Mouse (Mus musculus) cerebellum, postnatal 4 days (tissue): Measurements from ENCODE around the gene Sys1.

ENCODE experiments used
- DNase-seq, 2 experiments: peaks; one replicate each; pipeline ENCODE4 v3.0.0; 2022; ENCODE audit warnings: low spot score in 2 of 2, mixed read lengths in 1 of 2

Sys1 gene

DNA sequence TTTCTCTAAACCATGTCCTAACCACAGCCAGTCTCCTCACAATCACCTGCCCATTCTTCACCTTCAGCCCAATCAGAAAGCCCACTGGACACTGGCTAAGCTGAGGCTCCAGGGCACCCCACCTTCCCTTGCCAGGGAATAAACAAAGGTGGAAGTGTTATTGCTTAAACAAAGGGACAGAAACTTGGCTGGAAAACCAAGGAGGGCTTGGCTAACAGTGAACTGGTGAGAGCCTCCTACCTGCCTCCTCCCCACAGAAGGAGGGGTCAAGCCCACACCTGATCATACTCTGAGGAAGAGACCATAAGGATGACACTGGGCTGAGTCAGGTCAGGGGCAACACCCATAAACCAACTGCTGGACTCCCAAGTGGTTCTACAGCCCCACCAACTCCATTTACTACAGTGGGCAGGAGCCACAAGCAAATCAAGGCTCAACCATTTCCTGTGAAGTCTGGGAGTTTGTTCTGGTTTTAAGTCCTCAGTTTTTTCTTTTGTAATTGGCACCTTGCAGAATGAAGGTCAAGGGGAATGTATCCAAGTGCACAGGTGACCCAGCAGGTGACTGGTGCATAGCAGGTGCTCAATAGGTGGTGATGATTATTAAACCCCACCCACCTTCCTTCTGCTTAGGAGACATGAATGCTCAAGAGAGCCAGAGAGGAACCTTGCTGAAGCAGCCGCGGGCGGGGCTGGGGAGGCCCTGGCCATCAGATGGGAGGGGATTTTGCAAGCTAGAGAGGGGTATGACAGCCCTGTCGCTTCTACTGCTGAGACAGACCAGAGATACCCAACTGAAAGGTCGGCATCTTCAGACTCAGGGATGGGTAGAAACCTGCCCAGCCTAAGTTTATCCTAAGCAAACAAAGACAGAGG lies 21.3 kb upstream of the Sys1 start:
- DNase-seq: no peak

DNA sequence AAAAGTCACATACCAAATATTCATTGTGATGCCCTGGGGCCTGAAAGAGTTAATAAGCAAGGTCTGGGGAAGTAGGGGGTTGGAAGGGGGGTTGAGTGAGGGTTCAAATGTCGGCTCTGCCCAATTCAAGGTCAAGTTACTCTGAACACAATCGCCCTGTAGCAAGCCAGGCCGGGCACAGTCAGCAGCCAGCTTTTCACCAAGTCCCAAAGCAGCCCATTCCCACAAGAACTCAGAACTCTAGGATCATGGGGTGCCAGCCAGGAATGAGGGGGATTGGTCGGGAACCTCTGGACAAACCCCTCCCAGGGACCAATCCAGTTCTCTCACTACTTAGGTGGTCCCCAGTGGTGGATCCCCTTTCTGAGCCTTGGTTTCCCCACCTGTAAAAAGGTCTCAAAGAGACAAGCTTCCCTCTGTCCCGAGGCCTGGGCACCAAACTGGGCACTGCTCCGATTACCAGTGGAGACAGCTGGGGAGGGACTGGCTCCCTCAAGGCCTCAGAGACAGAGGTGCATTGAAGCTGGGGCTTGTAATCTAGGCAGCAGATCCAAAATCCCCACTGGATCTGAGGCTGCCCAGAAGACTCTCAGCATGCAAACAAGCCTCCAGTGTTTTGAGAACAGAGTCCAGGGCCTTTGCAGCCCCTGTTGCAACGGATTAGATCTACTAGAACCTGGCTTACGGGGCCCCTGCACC lies 20.4 kb upstream of the Sys1 start:
- DNase-seq: no peak

DNA sequence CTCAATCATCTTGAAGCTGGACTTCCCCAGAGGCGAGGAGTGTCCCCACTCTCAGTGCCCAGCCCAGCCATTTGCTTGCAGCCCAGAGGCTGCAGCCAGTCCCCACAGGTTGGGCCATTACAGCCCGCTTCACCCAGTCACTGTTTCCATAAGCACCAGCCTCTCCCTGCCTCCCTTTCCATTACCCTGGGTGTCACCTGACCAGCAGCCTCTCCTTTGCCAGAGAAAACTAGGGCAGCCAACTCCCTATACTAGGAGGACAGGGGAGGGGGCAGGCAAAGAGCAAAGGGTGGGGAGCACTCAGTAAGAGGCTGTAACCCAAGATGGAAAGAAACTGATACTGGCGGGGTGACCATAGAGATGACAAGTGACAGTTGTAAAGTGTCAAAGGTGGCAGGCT lies 19.8 kb upstream of the Sys1 start:
- no peak for DNase-seq

DNA sequence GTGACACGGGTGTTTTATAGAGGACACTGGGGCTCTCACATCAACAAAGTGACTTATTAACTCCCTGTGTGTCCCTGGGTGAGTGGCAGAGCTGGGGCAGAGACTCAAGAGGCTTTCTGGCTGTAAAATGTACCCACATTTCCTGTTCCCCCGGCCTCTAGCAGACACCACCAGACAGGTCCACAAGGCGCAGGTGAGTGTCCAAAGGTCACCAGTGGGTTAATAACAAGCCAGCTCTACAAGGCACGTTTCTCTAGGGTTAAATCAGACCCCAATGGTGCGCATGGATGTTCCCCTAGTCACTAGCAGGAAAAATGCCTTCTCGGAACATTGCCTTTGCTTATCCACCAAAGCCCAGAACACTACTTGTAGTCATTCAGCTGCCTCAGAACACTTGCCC lies 19.1 kb upstream of the Sys1 start:
- DNase-seq: no peak

DNA sequence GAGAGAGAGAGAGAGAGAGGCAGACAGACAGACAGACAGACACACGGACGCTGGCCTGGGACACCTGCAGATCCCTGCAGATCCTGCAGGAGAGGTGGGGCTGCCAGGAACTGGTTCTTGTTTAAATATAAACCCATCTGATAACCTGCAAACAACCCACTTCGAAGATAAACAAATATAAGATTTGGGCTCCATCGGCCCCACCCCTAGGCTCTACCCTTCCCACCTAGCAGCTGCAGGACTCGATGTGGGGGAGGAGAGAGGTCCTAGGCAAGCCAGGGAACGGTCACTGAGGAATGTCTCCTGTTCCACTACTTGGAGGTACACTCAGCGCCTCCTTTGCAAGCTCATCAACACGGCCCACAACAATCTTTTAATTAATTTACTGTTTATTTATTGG lies 18.5 kb upstream of the Sys1 start:
- DNase-seq: no peak

DNA sequence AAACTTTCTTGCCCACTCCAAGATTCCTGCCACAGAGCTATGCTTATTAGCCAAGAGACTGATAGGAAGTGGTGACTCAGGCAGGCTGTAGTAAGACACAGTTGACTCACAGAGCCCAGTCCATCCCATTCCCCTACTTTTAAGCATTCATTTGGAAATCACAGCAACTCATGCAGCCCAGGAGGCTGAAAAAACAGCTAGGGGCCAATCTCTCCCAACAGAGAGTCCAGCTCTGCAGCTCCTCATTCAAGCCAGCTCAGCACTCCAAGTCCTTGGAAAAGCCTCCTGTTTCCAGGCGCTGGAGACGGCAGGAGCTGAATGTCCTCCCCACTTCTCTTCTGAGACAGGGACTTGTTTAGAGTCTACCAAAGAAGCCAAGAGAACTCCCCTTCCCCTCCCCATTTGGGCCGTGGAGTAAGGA lies 17.8 kb upstream of the Sys1 start:
- no peak for DNase-seq

DNA sequence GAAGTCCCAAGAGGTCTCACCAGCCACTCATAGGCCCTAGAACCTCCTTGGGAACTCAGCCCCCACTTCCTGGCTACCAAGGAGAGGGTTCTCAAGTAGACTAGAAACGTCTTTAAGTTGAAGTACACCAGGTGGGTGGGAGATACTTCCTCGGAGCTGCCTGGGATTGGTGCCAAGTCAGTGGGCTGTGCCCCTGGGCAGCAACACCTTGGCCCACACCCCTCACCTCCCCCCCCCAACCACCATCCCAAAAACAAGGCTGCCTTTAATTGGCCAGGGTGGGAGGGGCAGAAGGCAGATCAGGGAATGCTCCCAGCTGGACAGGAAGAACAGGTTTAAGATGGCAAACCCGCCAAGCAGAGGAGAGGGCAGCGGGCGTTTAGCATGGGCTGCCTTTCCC lies 16.4 kb upstream of the Sys1 start:
- no peak for DNase-seq

DNA sequence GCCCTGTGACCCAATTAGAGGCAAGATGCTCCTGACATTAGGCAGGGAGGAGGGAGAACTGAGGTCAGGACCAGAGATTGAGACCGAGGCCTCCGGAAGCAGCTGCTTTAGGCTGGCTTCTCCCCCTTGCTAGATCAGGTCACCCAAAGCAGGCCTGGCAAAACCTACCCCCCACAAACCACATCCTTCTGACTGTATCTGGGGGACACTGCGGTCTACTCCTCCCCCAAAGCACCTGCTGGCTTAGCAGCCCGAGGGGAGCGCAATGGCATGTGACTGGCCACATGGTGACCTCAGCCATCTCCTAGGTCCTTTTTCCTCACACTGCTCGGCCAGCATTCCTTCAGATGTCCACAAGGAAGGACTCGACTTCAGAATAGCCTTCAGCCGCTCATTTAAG lies 15.6 kb upstream of the Sys1 start:
- no peak for DNase-seq

DNA sequence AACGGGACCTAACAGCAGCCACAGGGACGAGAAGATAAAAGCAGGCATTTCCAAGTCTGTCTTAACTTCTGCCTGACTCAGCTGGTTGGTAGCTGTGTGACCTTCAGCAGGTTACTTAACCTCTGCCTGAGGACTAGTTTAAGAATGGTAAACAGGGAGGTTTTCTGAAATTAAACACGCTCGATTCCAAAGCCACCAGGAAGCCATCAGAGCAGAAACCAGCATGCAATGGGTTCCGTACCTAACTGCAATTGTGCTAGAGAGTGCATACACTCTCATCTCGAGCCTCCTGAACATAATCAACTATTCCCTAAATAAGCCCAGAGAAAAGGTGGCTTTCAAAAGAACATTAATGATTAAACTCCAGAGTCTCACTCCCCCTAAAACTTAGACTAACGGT lies 15.0 kb upstream of the Sys1 start:
- no peak for DNase-seq

DNA sequence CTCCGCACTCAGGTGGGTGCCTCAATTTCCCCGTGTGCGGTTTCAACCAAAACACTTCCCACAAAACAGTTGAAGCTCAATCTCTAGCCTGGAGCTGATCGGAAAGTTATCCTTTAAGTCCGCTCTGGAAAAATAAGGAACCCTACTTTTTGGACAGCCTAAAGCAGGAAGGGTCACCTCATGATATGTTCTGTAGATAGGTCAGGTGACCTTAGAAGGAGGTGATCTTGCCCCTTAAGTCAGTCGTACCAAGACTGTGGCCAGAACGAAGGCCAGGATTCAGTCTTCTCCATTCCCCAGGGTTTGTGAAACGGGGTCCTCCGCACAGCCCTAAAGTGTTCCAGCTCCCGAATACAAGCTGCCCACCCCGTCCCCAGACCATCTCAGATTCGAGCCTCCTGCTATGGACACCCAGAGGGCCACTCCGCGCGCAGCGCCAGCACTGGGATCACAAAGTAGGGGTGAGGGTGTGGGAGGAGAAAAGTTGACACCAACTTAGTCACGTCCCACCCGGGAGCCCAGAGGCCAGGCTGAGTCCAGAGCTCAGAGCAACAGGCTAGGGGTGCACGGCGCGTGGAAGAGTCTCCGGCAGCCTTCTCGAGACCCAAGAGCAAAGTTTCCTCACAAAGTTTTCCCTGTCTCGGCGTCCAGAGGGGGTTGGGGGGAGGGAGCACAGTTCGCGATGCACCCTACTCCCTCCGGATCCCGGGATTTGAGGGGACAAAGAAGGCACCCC lies 14.3 kb upstream of the Sys1 start:
- DNase-seq: no peak

DNA sequence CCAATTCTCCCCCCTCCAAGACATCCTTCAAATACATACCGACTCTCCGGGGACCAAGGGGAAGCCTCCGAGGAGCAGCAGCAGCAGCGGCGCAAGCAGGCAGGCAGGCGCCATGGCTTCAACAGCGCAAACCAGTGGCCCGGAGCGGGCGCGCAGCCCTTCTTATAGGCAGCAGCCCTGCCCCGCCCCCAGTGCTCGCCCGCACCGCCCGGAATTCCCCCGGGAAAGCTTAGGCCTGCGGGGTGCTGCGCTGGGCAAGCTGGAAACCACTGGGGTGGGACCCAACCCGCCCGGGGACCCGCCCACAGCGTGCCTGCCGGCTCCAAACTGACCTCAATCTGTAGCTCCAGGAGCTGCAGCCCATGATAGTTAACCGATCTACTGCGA lies 13.7 kb upstream of the Sys1 start:
- peak; percentile 63 to 67 for DNase-seq

DNA sequence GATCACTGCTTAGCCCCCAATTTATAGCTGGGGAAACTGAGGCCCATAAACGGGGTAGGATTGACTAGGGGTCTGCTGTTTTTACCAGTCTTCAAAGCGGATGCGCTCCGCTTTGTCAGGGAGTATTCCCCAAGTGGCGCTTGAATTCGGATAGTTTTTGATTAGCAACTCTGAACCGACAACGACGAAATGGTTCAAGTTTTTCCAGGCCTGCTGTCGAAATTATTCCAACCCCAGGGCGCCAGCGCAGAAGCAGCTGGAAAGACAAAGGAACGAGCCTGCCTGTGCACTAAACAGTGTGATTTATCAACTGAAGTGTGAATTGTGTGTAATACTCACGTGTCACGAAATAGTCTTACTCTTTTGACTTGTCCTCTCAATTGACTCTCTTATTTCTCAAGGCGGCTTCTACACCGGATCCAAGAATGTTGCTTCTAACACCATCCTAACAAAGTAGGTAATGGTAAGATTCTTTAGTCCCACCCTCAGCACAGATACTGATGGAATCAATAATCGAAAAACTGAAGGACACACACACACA lies 13.2 kb upstream of the Sys1 start, which contains the start of gene Sdc4:
TSS of gene Sdc4 (minus strand) at position 428 of the 541 bp plus-strand sequence.
- DNase-seq: no peak

DNA sequence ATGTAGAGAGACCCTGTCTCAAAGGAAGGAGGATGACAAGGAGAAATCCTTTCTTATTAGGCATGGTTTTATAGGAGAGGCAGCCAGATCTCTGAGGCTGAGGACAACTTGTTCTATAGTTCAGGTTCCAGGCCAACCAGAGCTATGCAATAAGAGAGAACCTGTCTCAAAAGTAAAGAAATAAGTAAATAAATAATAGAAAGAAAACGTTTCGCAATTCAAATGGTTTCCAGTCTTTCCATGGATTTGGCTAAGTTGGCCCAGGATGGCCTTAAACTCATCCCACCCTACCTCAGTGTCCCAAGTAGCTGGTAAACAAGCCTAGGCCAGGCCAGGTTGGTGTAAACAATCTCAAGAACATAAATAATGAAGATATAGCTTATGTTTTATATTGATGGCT lies 12.1 kb upstream of the Sys1 start:
- DNase-seq: no peak

DNA sequence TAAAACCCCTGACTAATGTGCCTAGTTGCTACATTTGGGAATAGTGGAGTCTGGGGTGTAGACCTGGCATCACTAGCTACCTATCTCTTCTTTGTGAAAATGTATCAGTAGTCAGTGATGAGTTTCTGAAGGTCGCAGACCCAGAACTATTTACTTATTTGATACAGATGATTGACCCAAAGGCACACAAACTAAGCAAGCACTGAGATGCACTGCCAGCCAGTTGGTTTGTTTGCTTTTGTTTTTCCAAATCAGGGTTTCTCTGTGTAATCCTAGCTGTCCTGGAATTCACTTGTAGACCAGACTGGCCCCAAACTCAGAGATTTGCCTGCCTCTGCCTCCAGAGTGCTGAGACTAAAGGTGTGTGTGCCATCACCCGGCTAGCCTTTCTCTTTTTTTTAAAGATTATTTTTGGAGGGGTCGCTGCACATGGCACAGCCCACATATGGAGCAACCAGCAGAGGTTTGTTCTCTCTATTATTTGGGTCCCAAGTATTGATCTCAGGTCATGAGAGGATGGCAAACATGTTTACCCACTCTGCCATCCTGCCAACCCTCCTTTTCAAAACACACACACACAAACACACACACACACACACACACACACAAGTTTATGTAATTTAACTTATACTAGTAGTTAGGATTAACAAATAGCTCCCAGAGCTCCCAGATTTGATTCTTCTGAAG lies 11.2 kb upstream of the Sys1 start:
- no peak for DNase-seq

DNA sequence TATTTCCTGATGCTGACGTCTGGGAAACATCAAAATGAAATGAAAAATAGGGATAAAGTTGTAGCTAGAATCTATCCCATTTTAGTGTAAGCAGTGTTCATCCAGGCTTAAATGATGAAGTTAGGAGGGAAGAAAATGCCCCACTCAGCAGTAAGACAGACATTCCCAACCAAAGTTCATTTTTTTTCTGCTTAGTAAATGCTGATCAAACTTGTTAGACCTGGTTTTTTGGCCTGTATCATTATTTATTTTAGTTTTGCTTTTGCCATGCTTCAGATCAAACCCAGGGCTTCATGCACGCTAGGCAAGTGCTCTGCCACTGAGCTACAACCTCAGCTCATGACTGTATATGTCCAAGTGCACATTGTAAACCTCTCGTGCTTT lies 10.7 kb upstream of the Sys1 start:
- DNase-seq: no peak

DNA sequence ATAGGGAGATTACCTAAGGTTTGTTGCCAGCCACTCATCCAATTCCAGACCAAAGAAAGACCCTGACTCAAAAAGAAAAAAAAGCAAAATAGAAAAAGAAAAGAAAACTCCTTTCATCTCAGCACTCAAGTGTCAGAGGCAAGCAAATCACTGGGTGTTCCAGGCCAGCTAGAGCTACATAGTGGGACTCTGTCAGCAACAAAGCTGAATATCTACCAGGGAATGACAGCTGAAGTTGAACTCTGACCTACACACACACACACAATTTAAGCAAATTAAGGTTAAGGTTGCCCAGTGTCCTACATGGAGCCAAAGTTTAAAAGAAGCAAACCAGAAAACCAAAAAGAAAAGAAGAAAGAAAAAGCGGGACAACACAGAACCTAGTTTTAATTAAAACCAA lies 8.6 kb upstream of the Sys1 start:
- DNase-seq: no peak

DNA sequence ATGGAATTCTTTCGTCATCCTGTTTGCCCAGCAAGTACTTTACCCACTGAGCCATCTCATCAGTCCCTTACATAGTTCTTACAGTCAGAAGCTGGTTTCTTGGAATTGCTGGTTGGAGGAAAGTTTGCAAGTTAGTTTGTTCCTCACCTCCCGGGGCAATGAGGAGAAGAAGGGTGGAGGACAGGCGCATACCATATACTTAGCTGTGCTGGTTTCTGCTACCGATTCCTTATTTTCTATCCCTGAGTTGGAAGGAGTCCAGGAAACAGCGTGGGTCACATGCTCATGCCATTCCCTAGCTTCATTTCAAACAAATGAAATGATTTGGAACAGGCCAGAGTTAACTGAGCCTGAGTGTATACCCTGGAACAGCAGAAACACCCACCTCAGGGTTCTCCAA lies 7.8 kb upstream of the Sys1 start:
- no peak for DNase-seq

DNA sequence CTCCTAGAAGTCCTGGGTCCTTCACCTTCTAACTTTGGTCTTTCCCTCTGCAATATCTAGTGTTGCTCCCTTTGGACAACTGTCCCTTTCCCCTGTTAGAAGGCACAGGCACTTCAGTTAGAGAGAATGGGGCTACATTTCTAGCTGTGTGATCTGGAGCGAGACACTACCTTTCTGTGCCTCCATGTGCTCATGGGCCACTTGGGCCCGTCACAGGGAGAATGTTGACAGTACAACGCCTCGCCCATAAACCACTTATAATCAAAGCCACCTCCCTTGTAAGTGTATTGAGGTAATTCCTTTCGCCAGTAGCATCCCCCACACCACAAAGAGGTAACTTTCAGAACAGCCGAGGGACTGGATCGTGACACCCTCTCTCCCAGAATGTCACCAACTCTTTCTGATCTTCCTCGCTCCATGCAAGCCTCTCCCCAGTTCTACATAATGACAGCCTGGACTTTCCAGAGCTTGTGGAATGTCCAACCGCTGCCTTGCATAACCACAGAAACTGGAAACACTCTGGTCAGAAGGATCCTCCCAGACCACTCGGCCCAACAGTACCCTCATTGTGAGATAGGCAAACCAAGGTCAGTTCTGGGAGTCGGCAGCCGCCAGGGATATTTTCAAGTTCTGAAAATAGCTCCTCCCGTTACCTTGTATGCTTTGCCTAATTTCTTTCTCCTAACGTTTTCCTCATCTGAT lies 7.3 kb upstream of the Sys1 start:
- no peak for DNase-seq

DNA sequence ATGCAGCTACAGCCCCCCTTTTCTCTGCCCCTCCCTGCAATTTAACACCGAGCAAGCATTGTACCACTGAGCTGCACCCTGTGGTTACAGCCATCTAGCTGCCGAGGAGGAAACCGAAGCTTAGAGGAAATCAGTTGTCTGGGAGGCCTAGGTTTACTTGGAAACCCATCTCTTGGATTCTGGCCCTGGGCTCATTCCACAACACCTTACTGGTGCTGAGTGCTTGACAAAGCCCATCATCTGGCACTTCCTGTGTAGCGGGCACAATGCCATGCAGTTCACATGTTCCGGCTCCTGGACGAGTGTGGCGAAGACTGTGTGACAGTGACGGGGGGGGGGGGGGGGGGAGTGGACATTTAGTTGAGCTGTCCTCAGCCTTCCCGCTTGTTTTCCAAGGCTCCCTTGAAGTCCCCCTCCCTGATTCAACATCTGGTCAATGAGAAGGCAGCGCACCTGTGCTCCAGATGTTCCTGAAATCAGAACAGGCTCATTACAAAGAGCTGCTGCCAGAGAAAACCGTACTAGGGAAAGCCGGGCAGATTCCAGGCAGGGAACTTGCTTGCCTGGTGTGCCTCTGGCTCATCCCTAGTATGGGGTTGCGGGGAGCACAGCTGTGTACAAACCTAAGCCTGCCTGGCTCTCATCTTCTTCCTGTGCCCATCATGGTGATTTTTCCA lies 4.6 kb upstream of the Sys1 start:
- DNase-seq: no peak

DNA sequence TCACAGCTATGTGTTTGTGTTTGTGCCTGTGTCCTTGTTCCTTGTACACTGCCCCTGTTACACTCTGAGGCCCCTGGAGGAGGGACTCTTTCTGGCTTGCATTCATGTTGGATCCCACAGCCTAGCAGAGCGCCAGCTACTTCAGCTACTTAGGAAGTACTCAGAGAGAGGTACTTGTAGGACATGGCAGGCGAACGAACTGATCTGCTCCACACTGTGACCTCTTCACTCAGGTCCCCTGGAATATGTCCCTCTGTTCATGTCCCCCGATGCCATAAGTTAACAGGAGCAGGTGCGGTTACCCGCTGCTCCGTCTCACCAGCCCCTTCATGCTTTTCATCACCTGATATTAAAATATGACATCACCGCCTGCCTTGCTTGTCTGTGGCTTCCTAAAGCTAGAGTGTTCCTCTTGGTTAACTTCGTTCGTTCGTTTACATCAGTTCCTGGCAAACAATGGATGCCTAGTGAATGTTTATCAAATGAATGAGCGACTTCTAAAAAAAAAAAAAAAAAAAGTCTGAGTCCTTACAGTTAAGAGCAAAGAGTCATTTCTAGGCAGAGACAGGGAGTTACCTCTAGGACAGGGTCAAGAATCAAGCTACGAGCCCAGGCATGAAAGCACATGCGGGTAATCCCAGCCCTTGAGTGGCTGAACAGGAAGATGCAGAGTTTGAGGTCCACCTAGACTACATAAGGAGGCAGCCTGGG lies 3.6 kb upstream of the Sys1 start:
- DNase-seq: no peak
